Mouse (Mus musculus): Measurements from ENCODE around the gene Slc15a3.

DNA sequence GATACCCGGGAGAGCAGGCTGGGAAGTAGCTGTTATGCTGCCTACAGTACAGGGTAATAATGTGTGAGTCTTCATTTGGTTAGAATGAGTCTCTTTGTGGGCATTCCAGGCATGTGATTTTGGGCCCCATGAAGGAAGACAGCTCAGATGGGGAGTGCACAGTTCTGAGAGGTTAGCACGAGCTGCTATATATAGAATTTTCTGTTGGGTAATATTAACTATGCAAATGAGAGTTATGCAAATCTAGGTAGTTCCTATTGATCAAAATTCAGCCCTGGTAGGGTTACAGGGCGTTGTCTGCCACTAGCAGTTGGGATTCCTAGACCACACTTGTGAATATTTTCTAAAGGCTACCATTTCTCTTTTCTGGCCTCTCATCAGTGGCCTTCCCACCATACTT, 5.9 kb downstream of the Slc15a3 start:
- TF ChIP-seq POLR2A (IDR thresholded peaks at IDR 0.05; ENCODE audit: borderline replicate concordance, extremely low read depth, insufficient read depth, insufficient read length, poor library complexity, severe bottlenecking), result no peak
- no peak for TF ChIP-seq CTCF (IDR thresholded peaks at IDR 0.05; ENCODE audit: borderline replicate concordance, extremely low read depth, insufficient read depth, insufficient read length)

Data from brain, embryonic 14.5 days (tissue).